22 mouse cellular contexts compared by ENCODE assay signal in genomic region chr9:57493532-57493931, GRCm38 (mm10). TPM values are rescaled to one million over a fixed set of nuclear protein-coding genes. Genes with fewer than 3 reads are reported as not detected.
A peak's percentile ranks its signal among the peaks of the same experiment; 100 is the strongest.
DNase-seq lines count a peak whose midpoint lies in the region; ATAC-seq and TF ChIP-seq lines count a peak whose summit lies in the region.
"Had no signal": no experiment of that assay in that cellular context is flagged by ENCODE, and none has a peak within 500 bp of the region (broad histone marks: within the 10 kb centered on the region; RNA-seq: fewer than 3 reads in every experiment).

No protein-coding gene starts in this region.

- H3K4me1 ChIP-seq in forebrain, postnatal 0 days (ENCODE audit: insufficient read depth): no peaks in the 10 kb centered on the region
- peaks cover 1% of the 10 kb centered on the region; the same call in 1 of the 2 replicates for H3K4me1 ChIP-seq in forebrain, embryonic 14.5 days (ENCODE audit: control insufficient read depth, insufficient read depth, low read length)
- H3K4me1 ChIP-seq in midbrain, embryonic 11.5 days (ENCODE audit: control insufficient read depth, insufficient read depth, low read length): no peaks in the 10 kb centered on the region
- H3K4me1 ChIP-seq in midbrain, embryonic 14.5 days (ENCODE audit: control insufficient read depth, insufficient read depth, low read length): no peaks in the 10 kb centered on the region
- no peaks in the 10 kb centered on the region for H3K4me1 ChIP-seq in stomach, postnatal 0 days (replicated peaks; ENCODE audit: control insufficient read depth, insufficient read depth)
- H3K4me1 ChIP-seq: embryonic facial prominence, embryonic 13.5 days; embryonic facial prominence, embryonic 15.5 days had no signal

- no peak overlapping the region for H3K9ac ChIP-seq in forebrain, postnatal 0 days
- H3K9ac ChIP-seq in forebrain, embryonic 14.5 days (ENCODE audit: low read length): no peak overlapping the region
- no peak overlapping the region for H3K9ac ChIP-seq in midbrain, embryonic 11.5 days (ENCODE audit: low read length)
- no peak overlapping the region for H3K9ac ChIP-seq in midbrain, embryonic 14.5 days (replicated peaks; ENCODE audit: low read length)
- no peak overlapping the region for H3K9ac ChIP-seq in stomach, postnatal 0 days (ENCODE audit: low read length)
- H3K9ac ChIP-seq: embryonic facial prominence, embryonic 13.5 days; embryonic facial prominence, embryonic 15.5 days; forebrain, embryonic 13.5 days had no signal

- intact Hi-C loops in heart, postnatal 10 days (cut with DNase I): no loop called here
- intact Hi-C loops in heart, postnatal 25 days (cut with DNase I): no loop called here

- TF ChIP-seq CTCF in forebrain, postnatal 0 days (IDR thresholded peaks at IDR 0.05; ENCODE audit: low read depth): no peak
- TF ChIP-seq CTCF in stomach, postnatal 0 days (IDR thresholded peaks at IDR 0.05; ENCODE audit: low read depth): no peak

- DNase-seq in forebrain, postnatal 0 days: no peak
- no peak for DNase-seq in forebrain, embryonic 14.5 days (ENCODE audit: low spot score)
- DNase-seq in heart, postnatal 10 days: peak; percentile 28 to 31
- DNase-seq in heart, postnatal 25 days (ENCODE audit: low spot score): no peak
- DNase-seq in midbrain, embryonic 11.5 days (ENCODE audit: low spot score, missing footprints): peak; percentile 45
- DNase-seq in midbrain, embryonic 14.5 days: no peak
- peak; percentile 72 for DNase-seq in stomach, postnatal 0 days (ENCODE audit: low spot score)
- DNase-seq in layer of hippocampus, adult 11-12 months (ENCODE audit: low spot score): no peak
- DNase-seq: adrenal gland, adult 2 months; adrenal gland, postnatal 25 days; cerebellum, adult 11 months; cerebellum, adult 18-20 months; cerebellum, adult 8-10 months; cerebellum, adult 9-11 months; cerebellum, postnatal 14 days; cerebellum, postnatal 36 days; embryo, embryonic 11 days had no signal

- WGBS in forebrain, postnatal 0 days: 93% methylated on average over 2 of the region's 2 CpGs
- WGBS in forebrain, embryonic 14.5 days: 87% methylated on average over 2 of the region's 2 CpGs
- 96% methylated on average over 2 of the region's 2 CpGs for WGBS in midbrain, embryonic 11.5 days
- WGBS in midbrain, embryonic 14.5 days: 88% methylated on average over 2 of the region's 2 CpGs
- WGBS in stomach, postnatal 0 days: 81% methylated on average over 2 of the region's 2 CpGs

- H3K4me2 ChIP-seq in forebrain, postnatal 0 days (ENCODE audit: low read depth): no peak overlapping the region
- H3K4me2 ChIP-seq in forebrain, embryonic 14.5 days (ENCODE audit: low read length): no peak overlapping the region
- no peak overlapping the region for H3K4me2 ChIP-seq in midbrain, embryonic 11.5 days
- H3K4me2 ChIP-seq in midbrain, embryonic 14.5 days (ENCODE audit: low read length): no peak overlapping the region
- no peak overlapping the region for H3K4me2 ChIP-seq in stomach, postnatal 0 days (replicated peaks; ENCODE audit: low read depth)
- H3K4me2 ChIP-seq: embryonic facial prominence, embryonic 13.5 days; embryonic facial prominence, embryonic 15.5 days; forebrain, embryonic 13.5 days had no signal

- H3K36me3 ChIP-seq in forebrain, postnatal 0 days (ENCODE audit: insufficient read depth): no peaks in the 10 kb centered on the region
- H3K36me3 ChIP-seq in forebrain, embryonic 14.5 days (ENCODE audit: control insufficient read depth, insufficient read depth, low read length): no peaks in the 10 kb centered on the region
- H3K36me3 ChIP-seq in midbrain, embryonic 11.5 days (ENCODE audit: control insufficient read depth, insufficient read depth, low read length): no peaks in the 10 kb centered on the region
- no peaks in the 10 kb centered on the region for H3K36me3 ChIP-seq in midbrain, embryonic 14.5 days (ENCODE audit: control insufficient read depth, insufficient read depth, low read length)
- H3K36me3 ChIP-seq in stomach, postnatal 0 days (ENCODE audit: control insufficient read depth, insufficient read depth, low read length): no peaks in the 10 kb centered on the region
- H3K36me3 ChIP-seq: embryonic facial prominence, embryonic 13.5 days; embryonic facial prominence, embryonic 15.5 days had no signal

- H3K27ac ChIP-seq in forebrain, postnatal 0 days (ENCODE audit: low read depth, low read length): no peak overlapping the region
- no peak overlapping the region for H3K27ac ChIP-seq in forebrain, embryonic 14.5 days (ENCODE audit: low read depth, low read length)
- no peak overlapping the region for H3K27ac ChIP-seq in midbrain, embryonic 11.5 days (ENCODE audit: low read depth, low read length)
- H3K27ac ChIP-seq in midbrain, embryonic 14.5 days (replicated peaks; ENCODE audit: low read depth, low read length): no peak overlapping the region
- H3K27ac ChIP-seq in stomach, postnatal 0 days (replicated peaks): 0 out of 2 replicates have a peak overlapping the region, but pooled peaks have one; percentile 30
- H3K27ac ChIP-seq: embryonic facial prominence, embryonic 13.5 days; embryonic facial prominence, embryonic 15.5 days; forebrain, embryonic 13.5 days had no signal

- TF ChIP-seq EP300 in stomach, postnatal 0 days (optimal IDR thresholded peaks at IDR 0.05): no peak

- peak; percentile 54; the same call in 1 of the 2 replicates for ATAC-seq in forebrain, postnatal 0 days
- ATAC-seq in forebrain, embryonic 14.5 days: no peak
- ATAC-seq in midbrain, embryonic 11.5 days (ENCODE audit: low FRiP score): no peak
- no peak for ATAC-seq in midbrain, embryonic 14.5 days (ENCODE audit: low FRiP score, low TSS enrichment)
- peak; percentile 85 for ATAC-seq in stomach, postnatal 0 days (ENCODE audit: low FRiP score, low TSS enrichment)
- ATAC-seq: forebrain, embryonic 13.5 days; forebrain, embryonic 16.5 days had no signal

- no peaks in the 10 kb centered on the region for H3K27me3 ChIP-seq in forebrain, postnatal 0 days (ENCODE audit: insufficient read depth, low read length)
- H3K27me3 ChIP-seq in forebrain, embryonic 14.5 days (replicated peaks; ENCODE audit: control insufficient read depth, insufficient read depth, low read length): no peaks in the 10 kb centered on the region
- no peaks in the 10 kb centered on the region for H3K27me3 ChIP-seq in midbrain, embryonic 11.5 days (ENCODE audit: control insufficient read depth, insufficient read depth, low read length)
- H3K27me3 ChIP-seq in midbrain, embryonic 14.5 days (ENCODE audit: control insufficient read depth, insufficient read depth, low read length): no peaks in the 10 kb centered on the region
- no peaks in the 10 kb centered on the region for H3K27me3 ChIP-seq in stomach, postnatal 0 days (ENCODE audit: control insufficient read depth, insufficient read depth, low read length)
- H3K27me3 ChIP-seq: forebrain, embryonic 13.5 days had no signal

- no peak overlapping the region for H3K4me3 ChIP-seq in forebrain, postnatal 0 days (ENCODE audit: low read depth, low read length)
- no peak overlapping the region for H3K4me3 ChIP-seq in forebrain, embryonic 14.5 days (ENCODE audit: low read depth, low read length)
- no peak overlapping the region for H3K4me3 ChIP-seq in midbrain, embryonic 11.5 days (ENCODE audit: low read depth, low read length)
- H3K4me3 ChIP-seq in midbrain, embryonic 14.5 days (replicated peaks; ENCODE audit: low read depth, low read length): no peak overlapping the region
- no peak overlapping the region for H3K4me3 ChIP-seq in stomach, postnatal 0 days (ENCODE audit: low read depth, low read length)
- H3K4me3 ChIP-seq: embryonic facial prominence, embryonic 13.5 days; embryonic facial prominence, embryonic 15.5 days; forebrain, embryonic 13.5 days had no signal

- no peaks in the 10 kb centered on the region for H3K9me3 ChIP-seq in forebrain, postnatal 0 days (ENCODE audit: low read length)
- H3K9me3 ChIP-seq in forebrain, embryonic 14.5 days (replicated peaks; ENCODE audit: control insufficient read depth, low read length): no peaks in the 10 kb centered on the region
- no peaks in the 10 kb centered on the region for H3K9me3 ChIP-seq in midbrain, embryonic 11.5 days (ENCODE audit: control insufficient read depth, low read length)
- no peaks in the 10 kb centered on the region for H3K9me3 ChIP-seq in midbrain, embryonic 14.5 days (ENCODE audit: control insufficient read depth, low read length)
- H3K9me3 ChIP-seq in stomach, postnatal 0 days (ENCODE audit: control insufficient read depth, low read length): no peaks in the 10 kb centered on the region
- H3K9me3 ChIP-seq: embryonic facial prominence, embryonic 13.5 days; embryonic facial prominence, embryonic 15.5 days; forebrain, embryonic 13.5 days had no signal

RNA-seq across cellular contexts. Expression of gene Rpp25, which starts 10.3 kb away (rescaled TPM):
- total RNA-seq in forebrain, postnatal 0 days (2014; rRNA removed): 24.7 and 30.2 TPM in 2 replicates
- polyA plus RNA-seq in forebrain, postnatal 0 days (2015; fragmentation: Nextera tagmentation; extraction: Ambion mirVana): 40.9 and 46.5 TPM in 2 replicates
- polyA plus RNA-seq in forebrain, embryonic 14.5 days (2014; fragmentation: Nextera tagmentation; extraction: Ambion mirVana): 18.5 and 20.4 TPM in 2 replicates
- total RNA-seq in heart, postnatal 10 days (2021): 1 to 10 TPM; 3.4 to 5.7 TPM
- 1 to 10 TPM; 1.6 to 2.3 TPM for total RNA-seq in heart, postnatal 25 days (2021)
- polyA plus RNA-seq in midbrain, embryonic 11.5 days (2014; fragmentation: Nextera tagmentation; extraction: Ambion mirVana): 12.8 and 14.1 TPM in 2 replicates
- 28.1 and 30.7 TPM in 2 replicates for polyA plus RNA-seq in midbrain, embryonic 14.5 days (2014; fragmentation: Nextera tagmentation; extraction: Ambion mirVana)
- 24.3 and 26.5 TPM in 2 replicates for polyA plus RNA-seq in stomach, postnatal 0 days (2015; fragmentation: Nextera tagmentation; extraction: Ambion mirVana)
- total RNA-seq: common myeloid progenitor, adult 5-6 weeks had no signal

RNA-seq across cellular contexts. Expression of gene Scamp5, which starts 25.7 kb away (rescaled TPM):
- 252 and 282 TPM in 2 replicates for total RNA-seq in forebrain, postnatal 0 days (2014; rRNA removed)
- 167 and 175 TPM in 2 replicates for polyA plus RNA-seq in forebrain, postnatal 0 days (2015; fragmentation: Nextera tagmentation; extraction: Ambion mirVana)
- 73.9 and 91.1 TPM in 2 replicates for polyA plus RNA-seq in forebrain, embryonic 14.5 days (2014; fragmentation: Nextera tagmentation; extraction: Ambion mirVana)
- total RNA-seq in heart, postnatal 10 days (2021): 1 to 10 TPM; 9.5 to 9.6 TPM
- total RNA-seq in heart, postnatal 25 days (2021): 1 to 10 TPM; 4.9 to 5.1 TPM
- 17.6 and 17.7 TPM in 2 replicates for polyA plus RNA-seq in midbrain, embryonic 11.5 days (2014; fragmentation: Nextera tagmentation; extraction: Ambion mirVana)
- polyA plus RNA-seq in midbrain, embryonic 14.5 days (2014; fragmentation: Nextera tagmentation; extraction: Ambion mirVana): 98.9 and 109 TPM in 2 replicates
- polyA plus RNA-seq in stomach, postnatal 0 days (2015; fragmentation: Nextera tagmentation; extraction: Ambion mirVana): 42.4 and 48.7 TPM in 2 replicates

RNA-seq across cellular contexts. Expression of gene Cox5a, which starts 27.5 kb away (rescaled TPM):
- total RNA-seq in forebrain, postnatal 0 days (2014; rRNA removed): 236 and 279 TPM in 2 replicates
- polyA plus RNA-seq in forebrain, postnatal 0 days (2015; fragmentation: Nextera tagmentation; extraction: Ambion mirVana): 1,027 and 1,112 TPM in 2 replicates
- 791 and 827 TPM in 2 replicates for polyA plus RNA-seq in forebrain, embryonic 14.5 days (2014; fragmentation: Nextera tagmentation; extraction: Ambion mirVana)
- 1,000 to 10,000 TPM; 2,186 to 2,217 TPM for total RNA-seq in heart, postnatal 10 days (2021)
- 1,000 to 10,000 TPM; 2,545 to 2,748 TPM for total RNA-seq in heart, postnatal 25 days (2021)
- polyA plus RNA-seq in midbrain, embryonic 11.5 days (2014; fragmentation: Nextera tagmentation; extraction: Ambion mirVana): 730 and 739 TPM in 2 replicates
- polyA plus RNA-seq in midbrain, embryonic 14.5 days (2014; fragmentation: Nextera tagmentation; extraction: Ambion mirVana): 832 and 924 TPM in 2 replicates
- polyA plus RNA-seq in stomach, postnatal 0 days (2015; fragmentation: Nextera tagmentation; extraction: Ambion mirVana): 991 and 1,062 TPM in 2 replicates

RNA-seq across cellular contexts. Expression of gene Fam219b, which starts 43.8 kb away (rescaled TPM):
- 25.1 and 29.9 TPM in 2 replicates for total RNA-seq in forebrain, postnatal 0 days (2014; rRNA removed)
- 19.8 and 26.8 TPM in 2 replicates for polyA plus RNA-seq in forebrain, postnatal 0 days (2015; fragmentation: Nextera tagmentation; extraction: Ambion mirVana)
- polyA plus RNA-seq in forebrain, embryonic 14.5 days (2014; fragmentation: Nextera tagmentation; extraction: Ambion mirVana): 20.4 and 23.6 TPM in 2 replicates
- 1 to 10 TPM; 8.0 to 9.1 TPM for total RNA-seq in heart, postnatal 10 days (2021)
- 1 to 10 TPM; 6.7 to 9.3 TPM for total RNA-seq in heart, postnatal 25 days (2021)
- polyA plus RNA-seq in midbrain, embryonic 11.5 days (2014; fragmentation: Nextera tagmentation; extraction: Ambion mirVana): 16.0 and 16.1 TPM in 2 replicates
- polyA plus RNA-seq in midbrain, embryonic 14.5 days (2014; fragmentation: Nextera tagmentation; extraction: Ambion mirVana): 23.8 and 24.1 TPM in 2 replicates
- 12.4 and 13.0 TPM in 2 replicates for polyA plus RNA-seq in stomach, postnatal 0 days (2015; fragmentation: Nextera tagmentation; extraction: Ambion mirVana)

RNA-seq across cellular contexts. Expression of gene Ppcdc, which starts 53.6 kb away (rescaled TPM):
- 16.2 and 20.5 TPM in 2 replicates for total RNA-seq in forebrain, postnatal 0 days (2014; rRNA removed)
- polyA plus RNA-seq in forebrain, postnatal 0 days (2015; fragmentation: Nextera tagmentation; extraction: Ambion mirVana): 14.9 and 18.3 TPM in 2 replicates
- 19.2 and 21.0 TPM in 2 replicates for polyA plus RNA-seq in forebrain, embryonic 14.5 days (2014; fragmentation: Nextera tagmentation; extraction: Ambion mirVana)
- total RNA-seq in heart, postnatal 10 days (2021): 1 to 10 TPM; 5.7 to 9.5 TPM
- total RNA-seq in heart, postnatal 25 days (2021): 1 to 10 TPM; 7.8 to 8.7 TPM
- 18.6 and 22.9 TPM in 2 replicates for polyA plus RNA-seq in midbrain, embryonic 11.5 days (2014; fragmentation: Nextera tagmentation; extraction: Ambion mirVana)
- polyA plus RNA-seq in midbrain, embryonic 14.5 days (2014; fragmentation: Nextera tagmentation; extraction: Ambion mirVana): 19.9 and 22.9 TPM in 2 replicates
- 14.2 and 16.2 TPM in 2 replicates for polyA plus RNA-seq in stomach, postnatal 0 days (2015; fragmentation: Nextera tagmentation; extraction: Ambion mirVana)

Comparison
In these comparisons a context has a peak if more than half of its experiments do, and no peak if none do; other contexts are left out.
1. ATAC-seq: peak in forebrain, postnatal 0 days (single experiment) and stomach, postnatal 0 days (single experiment); none in forebrain, embryonic 14.5 days (single experiment), midbrain, embryonic 11.5 days (single experiment) and midbrain, embryonic 14.5 days (single experiment).
2. DNase-seq: peak in heart, postnatal 10 days (2 of 2), midbrain, embryonic 11.5 days (single experiment) and stomach, postnatal 0 days (single experiment); none in forebrain, postnatal 0 days (single experiment), forebrain, embryonic 14.5 days (single experiment), heart, postnatal 25 days (single experiment), midbrain, embryonic 14.5 days (single experiment) and layer of hippocampus, adult 11-12 months (single experiment).